Mouse (Mus musculus) small intestine, adult 2 months (tissue): ENCODE measurements around the gene Unc50. TPM values are rescaled to one million over a fixed set of nuclear protein-coding genes. Genes with fewer than 3 reads are reported as not detected.

Experiments
- H3K27ac ChIP-seq: fragments of 200-500 bp; 2 replicates; pipeline ENCODE4 v1.5.1; 2012; ENCODE audit warnings: low read depth, low read length, control low read depth, inconsistent platforms; ENCODE audit not compliant: insufficient read depth
- H3K27me3 ChIP-seq: fragments of 200-500 bp; 2 replicates; pipeline ENCODE4 v1.6.1; 2012; ENCODE audit warnings: mild to moderate bottlenecking, moderate library complexity, low read length, inconsistent platforms; ENCODE audit not compliant: control insufficient read depth, insufficient read depth
- H3K36me3 ChIP-seq: fragments of 200-500 bp; 2 replicates; pipeline ENCODE4 v1.6.1; 2012; ENCODE audit warnings: mild to moderate bottlenecking, low read length, control low read depth, inconsistent platforms; ENCODE audit not compliant: control insufficient read depth, insufficient read depth
- H3K4me1 ChIP-seq: fragments of 200-500 bp; 2 replicates; pipeline ENCODE4 v1.6.1; 2012; ENCODE audit warnings: low read length, inconsistent platforms, mixed read lengths; ENCODE audit not compliant: control insufficient read depth, insufficient read depth, insufficient read length
- H3K4me3 ChIP-seq: fragments of 200-500 bp; 2 replicates; pipeline ENCODE4 v1.5.1; 2012; ENCODE audit warnings: low read depth, mild to moderate bottlenecking, control low read depth, inconsistent platforms, low read length, moderate library complexity
- CTCF ChIP-seq: fragments of 200-500 bp; IDR thresholded peaks from 2 replicates; pipeline ENCODE4 v1.5.1; 2012; ENCODE audit warnings: low read depth, mild to moderate bottlenecking, control low read depth, inconsistent platforms, low read length, moderate library complexity, mixed read lengths; ENCODE audit not compliant: insufficient replicate concordance, insufficient read length; ENCODE audit errors: extremely low read depth
- POLR2A ChIP-seq: fragments of 200-500 bp; IDR thresholded peaks from 2 replicates; pipeline ENCODE4 v1.6.1; 2012; ENCODE audit warnings: low read depth, mild to moderate bottlenecking, control low read depth, inconsistent platforms, low read length, moderate library complexity
- WGBS: fragments of 180-500 bp; shearing (Covaris S2); methylation state at CpG from one replicate; pipeline ENCODE4 v1.1.7; 2018; 5-methylcytosine and 5-hydroxymethylcytosine counted together
- polyA plus RNA-seq: library from polyadenylated mRNA; depleted of rRNA; stranded (reverse); fragments of >200 nt; gene quantifications from 2 replicates; pipeline ENCODE4 v1.2.3, GENCODE M21; 2012

Unc50 gene
- polyA plus RNA-seq, 1 experiment, result 36.6 TPM

DNA sequence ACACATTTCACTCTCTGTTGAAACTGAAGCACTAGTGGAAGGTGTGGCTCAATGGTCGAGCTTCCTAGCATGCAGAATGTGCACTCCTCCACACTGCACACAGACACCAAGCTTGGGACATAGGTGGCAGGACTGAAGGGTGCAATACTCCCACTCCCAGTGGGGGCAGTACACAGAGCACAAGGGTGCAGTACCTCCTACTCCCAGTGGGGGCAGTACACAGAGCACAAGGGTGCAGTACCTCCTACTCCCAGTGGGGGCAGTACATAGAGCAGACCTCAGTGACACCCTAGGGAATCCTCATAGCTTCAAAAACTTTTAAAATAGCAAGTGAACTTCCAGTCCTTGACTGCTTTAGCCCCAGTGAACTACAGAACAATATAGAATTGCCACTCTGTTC, 10.5 kb upstream of the Unc50 start:
- H3K27me3 ChIP-seq, result no peaks in the 10 kb centered on the region
- peak; percentile 99; the same call in 1 of the 2 replicates for TF ChIP-seq CTCF
- TF ChIP-seq POLR2A, result no peak
- H3K27ac ChIP-seq, result no peak overlapping the region
- H3K4me3 ChIP-seq, result no peak overlapping the region
- no peaks in the 10 kb centered on the region; the same call in 1 of the 2 replicates for H3K4me1 ChIP-seq
- peaks cover 26% of the 10 kb centered on the region for H3K36me3 ChIP-seq
- 91% methylated on average over 1 of the region's 1 CpGs for WGBS

DNA sequence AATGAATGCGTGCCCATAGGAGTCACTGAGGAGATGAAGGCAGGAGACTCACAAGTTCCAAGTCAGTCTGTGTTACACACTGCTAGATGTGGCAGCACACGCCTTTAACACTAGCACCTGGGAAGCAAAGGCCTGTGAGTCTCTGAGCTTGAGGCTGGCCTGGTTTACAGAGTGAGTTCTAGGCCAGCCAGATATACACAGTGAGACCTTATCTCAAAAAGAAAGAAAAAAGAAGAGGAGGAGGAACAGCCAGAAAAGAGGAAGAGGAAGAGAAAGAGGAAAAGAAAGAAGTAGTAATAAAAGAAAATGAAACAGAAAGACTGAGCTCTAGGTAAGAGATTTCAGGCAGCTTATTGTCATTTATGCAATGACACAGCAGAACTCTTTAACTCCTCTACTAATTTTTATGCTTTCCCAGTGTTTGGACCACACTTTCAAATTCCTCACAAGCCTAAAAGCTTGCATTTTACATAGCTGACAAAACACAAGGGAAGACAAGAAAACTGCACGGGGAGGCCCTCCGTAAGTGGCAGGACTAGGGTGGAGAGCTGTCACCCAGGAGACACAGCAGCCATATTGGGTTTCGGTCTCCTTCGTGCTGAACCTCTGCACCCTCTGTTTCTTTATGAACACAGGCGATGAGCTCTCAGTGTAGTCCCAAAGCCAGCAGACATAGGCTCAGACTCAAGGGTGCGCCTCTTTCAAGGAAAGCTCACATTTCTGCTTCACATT, 2.6 kb upstream of the Unc50 start:
- no peak for TF ChIP-seq CTCF
- TF ChIP-seq POLR2A, result no peak
- Histone ChIP-seq H3K4me3 (no peak overlapping the region), H3K27me3 (no peaks in the 10 kb centered on the region), H3K27ac (no peak overlapping the region), H3K36me3 (peaks cover 24% of the 10 kb centered on the region), H3K4me1 (peaks cover 12% of the 10 kb centered on the region)
- WGBS, result 94% methylated on average over 8 of the region's 8 CpGs

DNA sequence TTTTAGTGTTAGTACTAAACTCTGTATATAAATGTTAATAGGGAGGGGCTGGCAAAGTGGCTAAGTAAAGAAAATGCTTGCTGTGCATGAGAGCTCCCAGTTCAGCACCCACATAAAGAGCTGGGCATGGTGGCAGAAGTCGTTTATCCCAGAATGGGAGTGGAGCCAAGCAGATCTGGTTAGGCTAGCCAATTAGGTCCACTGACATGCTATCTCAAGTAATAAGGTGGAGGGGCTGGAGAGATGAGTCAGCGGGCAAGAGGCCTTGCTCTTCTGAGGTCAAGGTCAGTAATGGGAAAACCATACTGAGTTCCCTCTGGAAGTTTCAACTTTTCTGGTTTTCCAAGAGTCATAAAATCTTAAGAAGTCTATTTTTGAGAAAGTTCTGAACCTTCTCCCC, 1.0 kb upstream of the Unc50 start:
- TF ChIP-seq CTCF, result no peak
- no peak for TF ChIP-seq POLR2A
- Histone ChIP-seq H3K4me3 (no peak overlapping the region; the same call in 1 of the 2 replicates), H3K36me3 (peaks cover 36% of the 10 kb centered on the region), H3K27ac (peak overlapping the region; percentile 42; the same call in 1 of the 2 replicates), H3K27me3 (no peaks in the 10 kb centered on the region), H3K4me1 (peaks cover 12% of the 10 kb centered on the region)
- 17% methylated on average over 2 of the region's 2 CpGs for WGBS

DNA sequence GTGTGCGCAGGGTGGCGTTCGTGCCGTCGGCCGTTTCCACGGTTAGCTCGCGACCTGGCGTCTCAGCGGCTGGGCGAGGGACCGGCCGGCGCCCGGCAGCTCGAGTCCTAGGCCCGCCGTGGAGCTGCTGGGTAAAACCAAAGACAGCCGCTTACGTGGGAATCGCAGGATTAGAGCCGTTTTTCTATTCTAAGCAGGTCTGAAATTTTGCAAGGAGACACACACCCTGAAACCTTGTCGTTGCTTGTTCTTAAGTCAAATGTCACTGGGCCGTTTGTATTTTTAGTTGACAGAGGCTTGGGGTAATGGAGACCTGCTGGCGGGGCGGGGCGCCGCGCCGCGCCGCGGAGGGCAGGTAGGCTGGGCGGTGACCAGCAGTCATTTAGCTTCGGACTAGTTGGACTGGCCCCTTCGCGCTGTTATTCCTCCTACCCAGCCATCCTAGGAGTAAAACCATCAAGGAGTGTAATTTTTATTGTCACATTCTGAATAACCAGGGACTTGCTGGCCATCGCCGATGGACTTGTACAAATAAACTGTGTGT, 430 bp downstream of the Unc50 start:
- WGBS, result under 1% methylated on average over 40 of the region's 40 CpGs
- Histone ChIP-seq H3K36me3 (peaks cover 37% of the 10 kb centered on the region), H3K4me3 (peak overlapping the region; percentile 92), H3K4me1 (peaks cover 12% of the 10 kb centered on the region), H3K27ac (peak overlapping the region; percentile 80), H3K27me3 (no peaks in the 10 kb centered on the region)
- TF ChIP-seq POLR2A, result no peak
- TF ChIP-seq CTCF, result no peak

DNA sequence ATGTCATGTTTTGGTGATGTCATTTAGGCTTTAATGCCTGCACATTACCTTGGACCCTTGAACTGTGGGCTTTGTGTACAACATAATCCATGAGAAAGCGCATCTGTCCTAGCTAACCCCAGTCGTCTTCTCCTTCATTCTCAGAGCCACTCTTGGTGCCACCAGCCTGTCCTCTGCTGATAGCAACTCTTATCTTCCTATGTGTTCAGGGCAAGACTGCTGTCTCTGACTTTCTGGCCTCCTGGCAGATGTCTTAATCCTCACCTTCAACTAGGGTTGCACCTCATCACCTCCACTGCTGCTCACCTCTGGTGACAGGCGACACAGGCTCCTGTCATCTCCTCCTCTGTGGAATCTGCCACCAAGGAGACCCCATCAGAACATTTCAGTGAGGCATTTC, 6.5 kb downstream of the Unc50 start:
- TF ChIP-seq CTCF, result no peak
- peaks cover 73% of the 10 kb centered on the region for H3K36me3 ChIP-seq
- H3K4me3 ChIP-seq, result no peak overlapping the region
- H3K27ac ChIP-seq, result no peak overlapping the region
- H3K27me3 ChIP-seq, result no peaks in the 10 kb centered on the region
- WGBS, result 85% methylated on average over 3 of the region's 3 CpGs
- no peaks in the 10 kb centered on the region for H3K4me1 ChIP-seq

DNA sequence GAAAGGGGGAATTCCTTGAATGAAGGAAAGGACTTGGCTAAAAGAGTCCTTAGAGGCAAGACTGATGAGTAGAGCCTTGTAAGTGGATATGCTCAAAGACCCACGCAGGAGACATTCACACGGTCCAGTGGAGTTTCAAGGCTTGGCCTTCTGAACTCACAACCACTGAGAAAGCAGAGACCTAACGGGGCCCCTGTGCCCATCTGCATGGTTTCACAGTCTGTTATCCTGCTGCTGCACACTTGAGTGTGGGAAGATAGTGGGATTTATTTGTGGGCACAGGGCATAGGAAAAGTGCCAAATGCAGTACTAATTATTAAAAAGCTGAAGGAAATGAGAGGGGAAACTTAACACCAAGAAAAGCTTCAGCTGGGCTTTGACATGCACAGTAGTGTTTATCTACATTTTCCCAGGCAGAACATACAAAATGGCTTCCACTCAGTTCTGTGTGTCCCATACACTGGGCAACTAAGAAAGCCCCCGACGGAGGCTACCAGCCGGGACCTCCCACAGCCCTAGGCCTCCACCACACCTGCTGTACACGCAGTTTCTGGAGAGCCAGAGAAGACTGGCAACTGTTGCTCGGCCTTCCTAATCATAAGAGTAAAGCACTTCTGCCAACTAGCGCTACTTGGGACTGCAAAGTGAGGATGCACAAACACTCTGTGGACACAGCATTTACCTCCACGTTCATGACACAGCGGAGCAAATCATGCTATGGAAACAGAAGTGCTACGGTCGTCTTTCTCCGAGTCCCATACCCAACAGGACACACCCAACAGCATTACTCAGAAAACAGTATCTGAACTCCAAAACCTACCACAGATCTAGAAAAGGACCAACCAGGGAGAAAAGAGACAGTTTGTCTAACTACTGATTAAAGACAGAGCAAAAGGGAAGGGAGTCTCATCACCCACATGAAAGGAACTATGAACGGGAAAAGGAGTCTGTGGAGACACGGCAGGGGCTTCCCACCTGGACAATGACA, 13.2 kb downstream of the Unc50 start:
- WGBS, result 93% methylated on average over 16 of the region's 16 CpGs
- H3K36me3 ChIP-seq, result peaks cover 70% of the 10 kb centered on the region
- no peaks in the 10 kb centered on the region for H3K4me1 ChIP-seq
- no peak overlapping the region for H3K4me3 ChIP-seq
- no peak for TF ChIP-seq POLR2A
- no peak for TF ChIP-seq CTCF
- no peak overlapping the region for H3K27ac ChIP-seq
- no peaks in the 10 kb centered on the region for H3K27me3 ChIP-seq
